Mouse (Mus musculus) heart, postnatal 36 days (tissue): ENCODE measurements around the gene Lrtm2. TPM values are rescaled to one million over a fixed set of nuclear protein-coding genes. Genes with fewer than 3 reads are reported as not detected.

Source experiments
- DNase-seq, 2 experiments: peaks; one replicate each; pipeline ENCODE4 v3.0.0; 2021 to 2022
- intact Hi-C: fragments of 180-260 bp; cut with DNase I; formaldehyde crosslinking; loops from one replicate; pipeline ENCODE4 v1.15.1; 2025
- total RNA-seq, 2 experiments: library from RNA; stranded (reverse); gene quantifications; 2 replicates each; pipeline ENCODE4 v1.2.3; 2021

The Lrtm2 gene
- total RNA-seq, 2 experiments from 2014 or later, result 0.08 to 0.25 TPM

GRCm38 (mm10) chr6:119307867-119308413, 22.6 kb downstream of the Lrtm2 start:
- no peak for DNase-seq
- intact Hi-C loops, result no loop called here

GRCm38 (mm10) chr6:119303331-119303730, 27.2 kb downstream of the Lrtm2 start:
- no peak for DNase-seq
- intact Hi-C loops, result no loop called here

DNA sequence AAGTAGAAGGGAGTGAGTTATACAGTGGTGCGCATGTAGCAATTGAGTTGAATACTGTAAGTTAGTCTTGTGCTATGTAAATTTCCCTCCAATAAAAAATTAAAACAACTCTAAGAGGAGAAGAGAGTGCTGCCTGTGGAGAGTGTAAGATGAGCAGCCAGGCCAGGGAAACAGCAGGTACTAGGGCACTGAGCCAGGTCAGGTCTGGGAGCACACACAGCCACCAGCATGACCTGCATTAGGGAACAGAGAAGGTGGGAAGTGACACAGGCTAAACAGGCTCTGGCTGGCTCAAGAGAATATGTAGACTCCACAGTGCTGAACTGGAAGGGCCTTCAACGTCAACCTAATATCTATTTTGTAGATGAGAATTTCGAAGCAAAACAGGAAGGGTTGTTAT, 29.3 kb downstream of the Lrtm2 start:
- no peak for DNase-seq
- intact Hi-C loops, result no loop called here

DNA sequence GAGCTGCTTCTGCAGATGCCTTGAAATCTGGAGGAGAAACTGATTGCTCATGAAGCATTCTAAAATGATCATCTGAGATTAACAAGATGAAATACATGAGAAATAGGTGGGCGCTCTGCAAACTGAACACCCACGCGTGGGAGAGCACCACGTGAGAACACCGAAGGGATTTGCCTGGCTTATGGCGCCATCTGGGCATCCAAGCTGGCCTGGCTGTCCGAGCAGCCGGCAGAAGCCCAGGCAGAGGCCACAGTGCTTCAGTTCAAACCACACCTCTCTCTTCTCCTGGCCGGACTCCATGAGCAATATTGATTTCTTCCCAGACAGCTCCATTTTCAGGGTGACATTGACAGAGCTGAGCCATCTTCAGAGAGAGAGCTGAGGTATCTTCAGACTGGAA, 49.8 kb downstream of the Lrtm2 start:
- intact Hi-C loops, result no loop called here
- DNase-seq, result no peak

DNA sequence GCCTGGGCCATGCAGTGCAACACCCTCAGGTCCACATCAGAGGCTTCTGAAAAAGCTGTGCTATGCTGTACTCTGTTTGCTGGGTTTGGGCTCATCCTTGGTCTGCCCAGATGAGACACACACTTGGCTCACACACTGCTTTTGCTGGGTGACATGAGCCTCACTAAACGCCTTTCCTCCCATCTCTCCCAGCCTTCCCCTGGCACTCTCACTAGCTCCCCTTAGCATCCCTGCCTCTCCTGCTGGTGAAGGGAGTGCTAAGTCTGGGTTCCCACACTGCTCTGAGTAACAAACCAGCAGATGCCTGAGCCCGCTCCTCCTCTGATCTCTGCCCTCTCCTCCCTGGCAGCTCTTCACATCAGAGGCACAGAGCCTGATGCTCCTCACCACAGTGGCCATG, 53.9 kb downstream of the Lrtm2 start:
- intact Hi-C loops, result no loop called here
- no peak for DNase-seq

Other genes starting within 250 kb of the Lrtm2 start
- 1 to 10 TPM; 2.8 to 3.2 TPM for gene Dcp1b, start 155.5 kb downstream of the Lrtm2 start, total RNA-seq
- 100 to 1,000 TPM; 199 to 208 TPM for gene Cacna1c, start 134.3 kb downstream of the Lrtm2 start, total RNA-seq
- not detected for gene Cacna2d4, start 94.2 kb downstream of the Lrtm2 start, total RNA-seq
- 10 to 100 TPM; 61.9 to 65.0 TPM for gene Adipor2, start 86.9 kb upstream of the Lrtm2 start, total RNA-seq
- gene Fbxl14, start 148.9 kb upstream of the Lrtm2 start, total RNA-seq, result 10 to 100 TPM; 14.1 to 16.5 TPM
- gene Wnt5b, start 213.6 kb upstream of the Lrtm2 start, total RNA-seq, result 1 to 10 TPM; 2.3 to 5.3 TPM